Mouse (Mus musculus) megakaryocyte, embryonic 14.5 days (primary cell): ENCODE results near the gene March6. TPM values are rescaled to one million over a fixed set of nuclear protein-coding genes. Genes with fewer than 3 reads are reported as not detected.

Experiments
- H3K27me3 ChIP-seq: replicated peaks from 2 replicates; pipeline ENCODE3; 2012; ENCODE audit warnings: inconsistent platforms
- H3K36me3 ChIP-seq: replicated peaks from 2 replicates; pipeline ENCODE3; 2012; ENCODE audit warnings: low read length, inconsistent platforms, mixed read lengths
- H3K4me1 ChIP-seq: 2 replicates; pipeline ENCODE4 v1.6.1; 2012; ENCODE audit warnings: inconsistent platforms
- H3K4me3 ChIP-seq: replicated peaks from 2 replicates; pipeline ENCODE3; 2012; ENCODE audit warnings: moderate library complexity, mild to moderate bottlenecking, inconsistent platforms
- H3K9me3 ChIP-seq: 2 replicates; pipeline ENCODE4 v1.6.1; 2012; ENCODE audit warnings: inconsistent platforms
- FLI1 ChIP-seq: IDR thresholded peaks from 2 replicates; pipeline ENCODE4 v1.6.1; 2012; ENCODE audit warnings: low read length, inconsistent platforms, mixed read lengths
- GATA1 ChIP-seq: IDR thresholded peaks from 3 replicates; pipeline ENCODE4 v1.6.1; 2012; ENCODE audit warnings: mixed read lengths, low read length, inconsistent platforms, borderline replicate concordance
- polyA plus RNA-seq: library from polyadenylated mRNA; stranded (reverse); fragments of >175 nt; gene quantifications from 2 replicates; pipeline ENCODE4 v1.2.3, GENCODE M21; 2012; ENCODE audit warnings: low replicate concordance; ENCODE audit not compliant: insufficient read depth

March6 gene
- polyA plus RNA-seq, 1 experiment, result 18.8 TPM

DNA sequence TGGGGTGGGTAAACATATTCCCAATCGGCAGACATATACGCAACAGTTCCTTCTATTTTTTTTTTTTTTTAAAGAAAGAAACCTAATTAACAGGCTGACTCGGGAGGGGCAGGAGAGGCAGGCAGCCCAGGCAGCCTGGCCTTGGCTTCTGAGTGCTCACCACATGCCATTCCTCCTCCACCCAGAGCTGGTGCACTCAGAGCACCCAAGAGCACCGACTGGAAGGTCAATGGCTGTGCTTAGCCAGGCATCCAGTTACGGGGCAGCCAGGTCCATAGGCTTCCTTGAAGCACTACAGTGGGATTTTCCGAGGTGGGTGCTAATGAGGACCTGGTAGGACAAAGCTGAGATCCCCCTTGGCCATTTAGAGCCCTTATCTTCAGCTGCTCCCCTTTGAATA, 88.9 kb downstream of the March6 start:
- Histone ChIP-seq H3K4me1 (peaks cover 7% of the 10 kb centered on the region), H3K36me3 (no peaks in the 10 kb centered on the region), H3K9me3 (no peaks in the 10 kb centered on the region), H3K4me3 (no peak overlapping the region), H3K27me3 (peaks cover 9% of the 10 kb centered on the region)
- TF ChIP-seq FLI1 (no peak), GATA1 (no peak)

DNA sequence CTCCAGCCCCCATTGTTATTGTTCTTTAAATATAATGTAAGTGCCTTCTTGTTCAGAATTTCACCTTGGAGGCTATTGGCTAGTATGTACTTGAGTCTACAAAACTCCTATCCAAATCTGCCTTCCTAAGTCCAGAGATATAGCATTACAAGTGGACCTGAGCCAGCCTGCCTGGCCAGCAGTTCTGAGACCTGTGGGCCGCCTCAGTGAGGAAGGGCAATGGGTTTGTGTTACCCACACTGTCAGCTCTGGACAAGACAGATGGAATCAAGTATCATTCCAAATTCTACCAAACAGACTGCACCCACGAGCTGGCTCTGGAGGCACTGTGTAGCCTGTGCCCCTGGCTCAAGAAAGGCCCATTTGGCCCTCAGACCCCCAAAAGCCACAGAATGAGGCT, 94.0 kb downstream of the March6 start:
- TF ChIP-seq FLI1, result no peak
- no peak for TF ChIP-seq GATA1
- H3K36me3 ChIP-seq, result no peaks in the 10 kb centered on the region
- H3K9me3 ChIP-seq, result peaks cover 5% of the 10 kb centered on the region; the same call in 1 of the 2 replicates
- peaks cover 33% of the 10 kb centered on the region for H3K27me3 ChIP-seq
- peaks cover 4% of the 10 kb centered on the region; the same call in 1 of the 2 replicates for H3K4me1 ChIP-seq
- H3K4me3 ChIP-seq, result no peak overlapping the region

DNA sequence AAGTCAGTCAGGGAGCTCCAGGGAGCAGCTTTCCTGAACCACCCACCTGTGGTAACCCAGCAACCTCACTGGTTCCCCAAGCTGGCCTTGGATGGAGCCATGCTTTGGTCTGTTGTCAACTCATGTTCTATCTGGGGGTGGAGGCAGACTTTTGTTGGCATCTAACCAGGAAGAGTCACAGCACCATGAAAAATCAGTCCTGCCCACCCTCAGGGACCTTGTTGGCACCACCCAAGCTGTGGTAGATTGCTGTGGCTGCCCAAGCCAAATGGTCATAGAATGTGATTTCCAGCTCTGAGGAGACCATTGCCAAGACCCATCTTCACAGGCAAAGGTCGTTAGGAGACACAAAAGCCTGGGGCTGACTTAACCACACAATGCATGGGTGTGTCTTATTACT, 94.8 kb downstream of the March6 start:
- Histone ChIP-seq H3K27me3 (peaks cover 33% of the 10 kb centered on the region), H3K9me3 (peaks cover 5% of the 10 kb centered on the region; the same call in 1 of the 2 replicates), H3K36me3 (no peaks in the 10 kb centered on the region), H3K4me1 (peaks cover 4% of the 10 kb centered on the region; the same call in 1 of the 2 replicates), H3K4me3 (no peak overlapping the region)
- no peak for TF ChIP-seq FLI1
- no peak for TF ChIP-seq GATA1

DNA sequence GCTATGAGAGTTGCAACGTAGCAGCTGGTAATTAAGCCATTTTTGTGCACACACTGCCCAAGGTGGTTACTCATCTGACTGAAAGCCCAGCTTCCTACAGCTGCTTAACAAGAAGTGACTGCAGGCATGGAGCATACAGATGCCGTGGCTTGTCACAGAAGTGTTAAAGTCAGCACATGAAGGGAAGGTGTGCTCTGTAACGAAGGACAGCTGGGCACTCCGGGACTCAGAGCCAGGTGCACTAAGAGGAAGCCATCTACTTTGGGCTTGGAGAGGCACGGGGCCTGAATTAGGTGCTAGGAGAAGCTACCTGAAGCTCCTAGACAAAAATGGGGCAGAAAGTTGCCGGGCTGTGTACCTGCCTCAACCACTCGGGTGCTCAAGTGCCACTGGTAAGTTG, 97.1 kb downstream of the March6 start:
- peaks cover 5% of the 10 kb centered on the region; the same call in 1 of the 2 replicates for H3K9me3 ChIP-seq
- no peak overlapping the region for H3K4me3 ChIP-seq
- TF ChIP-seq GATA1 (no peak), FLI1 (no peak)
- H3K4me1 ChIP-seq, result peaks cover 10% of the 10 kb centered on the region
- H3K36me3 ChIP-seq, result no peaks in the 10 kb centered on the region
- H3K27me3 ChIP-seq, result peaks cover 40% of the 10 kb centered on the region

DNA sequence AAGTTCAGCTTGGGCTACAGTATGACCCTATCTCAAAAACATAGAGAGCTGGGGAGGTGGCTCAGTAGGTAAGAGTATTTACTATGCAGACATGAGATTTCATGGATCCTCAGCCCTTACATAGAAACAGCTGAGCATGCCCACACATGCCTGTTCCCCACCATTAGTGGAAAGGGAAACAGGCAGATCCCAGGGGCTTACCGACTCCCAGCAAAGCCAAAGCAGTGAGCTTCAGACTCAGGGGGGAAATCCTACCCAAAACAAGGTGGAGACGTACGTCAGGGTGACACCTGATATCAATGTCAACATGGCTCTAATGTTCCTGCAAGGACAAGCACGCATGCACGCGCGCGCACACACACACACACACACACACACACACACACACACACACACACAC, 99.0 kb downstream of the March6 start:
- no peak overlapping the region for H3K4me3 ChIP-seq

DNA sequence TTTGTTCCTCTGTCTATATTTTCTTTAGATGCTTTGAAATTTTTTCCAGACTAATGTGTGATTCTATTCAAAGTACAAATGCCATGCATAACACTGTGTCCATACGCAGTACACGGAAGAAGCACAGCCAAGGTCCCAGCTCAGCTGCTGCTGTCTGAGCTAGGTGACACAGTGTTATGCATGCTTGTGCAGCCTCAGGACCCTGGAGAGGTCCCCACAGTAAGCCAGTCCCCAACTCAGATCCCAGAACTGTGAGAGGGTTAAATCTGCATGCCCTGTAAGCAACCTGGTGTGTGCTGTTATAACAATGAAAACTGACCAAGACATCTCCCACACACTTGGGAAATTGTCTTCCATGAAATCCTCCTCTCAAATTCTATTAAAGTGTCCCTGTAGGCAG, 100.8 kb downstream of the March6 start:
- peaks cover 29% of the 10 kb centered on the region for H3K4me1 ChIP-seq

More for the DNA sequence above, 99.0 kb downstream of the March6 start:
- Histone ChIP-seq H3K36me3 (no peaks in the 10 kb centered on the region), H3K27me3 (peaks cover 33% of the 10 kb centered on the region), H3K9me3 (peaks cover 5% of the 10 kb centered on the region; the same call in 1 of the 2 replicates), H3K4me1 (peaks cover 11% of the 10 kb centered on the region)
- TF ChIP-seq GATA1 (no peak), FLI1 (no peak)

DNA sequence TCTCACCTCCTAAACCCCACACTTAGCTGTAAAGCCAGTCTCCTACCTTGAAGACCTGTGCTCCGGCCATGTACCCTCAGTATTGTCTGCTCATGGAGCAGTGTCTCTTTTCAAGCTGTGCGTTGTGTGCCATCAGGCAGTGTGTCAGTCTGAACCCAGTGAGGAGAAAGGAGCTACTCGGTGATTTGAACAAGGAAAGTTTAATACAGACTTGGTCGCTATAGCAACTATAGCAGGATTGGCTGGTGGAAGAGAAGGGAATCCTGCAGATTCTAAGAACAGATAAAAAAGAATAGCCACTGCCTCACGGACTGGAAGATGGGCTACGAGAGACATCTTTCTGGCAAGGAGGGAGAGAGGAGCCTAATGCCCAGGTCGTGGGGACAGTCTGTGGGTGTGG, 101.4 kb downstream of the March6 start:
- H3K9me3 ChIP-seq, result no peaks in the 10 kb centered on the region
- H3K4me1 ChIP-seq, result peaks cover 35% of the 10 kb centered on the region
- no peak for TF ChIP-seq FLI1
- TF ChIP-seq GATA1, result no peak
- peaks cover 26% of the 10 kb centered on the region for H3K27me3 ChIP-seq
- H3K4me3 ChIP-seq, result no peak overlapping the region
- H3K36me3 ChIP-seq, result no peaks in the 10 kb centered on the region

More for the DNA sequence above, 100.8 kb downstream of the March6 start:
- H3K27me3 ChIP-seq, result peaks cover 29% of the 10 kb centered on the region
- no peaks in the 10 kb centered on the region for H3K36me3 ChIP-seq
- TF ChIP-seq GATA1, result no peak
- TF ChIP-seq FLI1, result no peak
- H3K9me3 ChIP-seq, result no peaks in the 10 kb centered on the region
- no peak overlapping the region for H3K4me3 ChIP-seq

DNA sequence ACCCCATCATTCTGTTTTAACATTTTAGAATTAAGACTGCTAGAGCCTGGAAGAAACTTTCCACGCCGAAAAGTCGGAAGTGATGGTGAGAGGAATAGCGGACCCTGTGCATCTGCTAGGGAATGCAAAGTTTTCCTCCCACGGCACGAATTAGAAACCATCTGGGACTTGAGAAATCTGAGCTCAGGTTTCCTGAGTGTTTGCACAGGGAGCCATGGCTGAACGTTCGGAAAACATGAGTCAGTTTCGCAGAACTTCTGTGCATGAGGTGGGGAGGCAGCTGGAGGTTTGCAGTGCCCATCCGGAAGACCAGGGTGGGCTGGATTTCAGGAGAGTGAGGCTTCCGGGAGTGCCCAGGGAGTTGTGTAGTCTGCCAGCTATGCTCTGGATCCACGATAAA, 102.3 kb downstream of the March6 start:
- no peaks in the 10 kb centered on the region for H3K36me3 ChIP-seq
- H3K27me3 ChIP-seq, result peaks cover 19% of the 10 kb centered on the region
- peaks cover 40% of the 10 kb centered on the region for H3K4me1 ChIP-seq
- H3K9me3 ChIP-seq, result no peaks in the 10 kb centered on the region
- no peak overlapping the region for H3K4me3 ChIP-seq
- no peak for TF ChIP-seq FLI1
- TF ChIP-seq GATA1, result no peak

DNA sequence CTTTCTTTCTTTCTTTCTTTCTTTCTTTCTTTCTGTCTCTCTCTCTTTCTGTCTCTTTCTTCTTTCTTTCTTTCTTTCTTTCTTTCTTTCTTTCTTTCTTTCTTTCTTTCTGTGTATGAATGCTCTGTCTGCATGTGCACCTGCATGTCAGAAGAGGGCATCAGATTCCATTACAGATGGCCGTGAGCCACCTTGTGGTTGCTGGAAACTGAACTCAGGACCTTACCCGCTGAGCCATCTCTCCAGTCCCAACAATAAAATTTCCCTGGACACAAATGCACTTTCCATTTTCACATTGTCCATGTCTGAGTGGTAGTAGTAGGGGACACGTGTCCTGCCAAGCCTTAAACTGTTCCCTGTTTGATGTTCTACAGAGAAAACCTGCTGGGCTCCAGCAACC, 103.5 kb downstream of the March6 start:
- H3K9me3 ChIP-seq, result no peaks in the 10 kb centered on the region
- H3K27me3 ChIP-seq, result peaks cover 11% of the 10 kb centered on the region
- no peaks in the 10 kb centered on the region for H3K36me3 ChIP-seq
- H3K4me1 ChIP-seq, result peaks cover 48% of the 10 kb centered on the region
- TF ChIP-seq GATA1 (no peak), FLI1 (no peak)
- no peak overlapping the region for H3K4me3 ChIP-seq

DNA sequence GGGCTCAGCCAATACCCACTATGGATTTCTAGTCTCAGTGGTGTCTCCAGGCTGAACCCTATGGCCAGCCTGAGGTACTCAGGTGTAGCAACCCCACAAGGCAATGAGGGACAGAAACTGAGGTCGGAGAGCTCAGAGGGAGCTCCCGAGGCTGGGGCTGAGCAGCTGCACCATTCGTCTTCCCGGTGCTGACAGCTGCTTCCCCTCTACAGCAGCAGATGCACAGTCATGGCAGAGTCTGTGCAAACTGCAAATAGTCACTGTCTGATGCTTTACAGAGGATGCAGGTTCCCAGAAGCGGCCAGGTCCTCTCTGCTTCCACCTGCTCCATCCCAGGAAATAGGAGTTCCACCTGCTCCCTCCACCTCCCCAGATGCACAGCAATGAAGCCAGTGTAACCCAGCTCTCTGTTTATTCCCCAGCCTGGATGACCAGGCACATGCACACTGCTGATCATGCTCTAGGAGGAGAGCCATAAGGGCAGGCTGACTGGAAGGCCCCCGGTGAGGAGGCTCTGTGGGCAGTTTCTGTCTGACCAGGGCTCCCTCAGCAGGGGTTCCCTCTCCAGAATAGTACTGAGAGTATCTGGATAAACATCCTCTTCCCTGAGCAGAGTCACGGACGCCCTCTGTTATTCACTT, 104.7 kb downstream of the March6 start:
- H3K4me3 ChIP-seq, result peak overlapping the region; percentile 62
- TF ChIP-seq FLI1 (no peak), GATA1 (no peak)
- peaks cover 56% of the 10 kb centered on the region for H3K4me1 ChIP-seq
- H3K27me3 ChIP-seq, result peaks cover 8% of the 10 kb centered on the region
- no peaks in the 10 kb centered on the region for H3K9me3 ChIP-seq
- H3K36me3 ChIP-seq, result no peaks in the 10 kb centered on the region

DNA sequence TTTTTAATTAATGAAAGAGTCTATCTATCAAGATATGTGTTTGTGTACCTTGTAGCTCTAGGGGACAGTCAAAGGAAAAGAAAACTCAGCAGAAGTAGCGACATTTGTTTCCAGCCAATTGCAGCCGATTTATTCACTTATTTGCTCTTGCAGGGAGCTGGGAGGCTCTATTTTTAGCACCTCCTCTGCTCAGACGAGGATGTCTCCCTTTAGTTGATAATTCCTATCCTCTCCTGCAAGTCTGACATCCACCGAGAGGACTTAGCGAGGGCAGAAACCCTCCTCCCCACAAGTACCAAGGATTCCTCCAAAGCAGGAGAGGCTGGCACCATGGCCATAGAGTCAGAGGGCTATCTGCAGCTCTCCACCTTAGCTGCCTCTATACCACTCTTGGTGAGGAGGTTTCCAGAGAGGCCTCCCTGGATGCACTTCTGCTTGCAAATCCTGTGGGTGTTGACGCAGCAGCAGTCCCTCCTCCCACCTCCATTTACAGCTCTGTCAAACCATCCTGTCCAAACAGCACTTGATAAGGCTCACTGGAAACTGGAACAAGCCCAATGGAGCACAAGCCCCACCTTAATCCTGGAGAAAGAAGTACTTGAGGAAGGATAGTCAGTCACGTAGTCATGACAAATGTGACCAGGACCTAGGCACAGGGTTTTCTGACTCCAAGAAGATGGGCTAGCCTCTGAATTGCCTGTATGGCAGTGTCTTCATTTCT, 108.0 kb downstream of the March6 start:
- no peaks in the 10 kb centered on the region for H3K9me3 ChIP-seq
- H3K4me3 ChIP-seq, result peak overlapping the region; percentile 44
- H3K4me1 ChIP-seq, result peaks cover 61% of the 10 kb centered on the region
- H3K36me3 ChIP-seq, result no peaks in the 10 kb centered on the region
- peaks cover 2% of the 10 kb centered on the region for H3K27me3 ChIP-seq
- TF ChIP-seq GATA1 (no peak), FLI1 (no peak)
